Mouse (Mus musculus) spleen, postnatal 10 days (tissue): Measurements from ENCODE around the gene Mta1.

Experiments used
- DNase-seq, 2 experiments: peaks; one replicate each; pipeline ENCODE4 v3.0.0; 2021 to 2022; ENCODE audit warnings: low spot score in 2 of 2

Mta1 gene

DNA sequence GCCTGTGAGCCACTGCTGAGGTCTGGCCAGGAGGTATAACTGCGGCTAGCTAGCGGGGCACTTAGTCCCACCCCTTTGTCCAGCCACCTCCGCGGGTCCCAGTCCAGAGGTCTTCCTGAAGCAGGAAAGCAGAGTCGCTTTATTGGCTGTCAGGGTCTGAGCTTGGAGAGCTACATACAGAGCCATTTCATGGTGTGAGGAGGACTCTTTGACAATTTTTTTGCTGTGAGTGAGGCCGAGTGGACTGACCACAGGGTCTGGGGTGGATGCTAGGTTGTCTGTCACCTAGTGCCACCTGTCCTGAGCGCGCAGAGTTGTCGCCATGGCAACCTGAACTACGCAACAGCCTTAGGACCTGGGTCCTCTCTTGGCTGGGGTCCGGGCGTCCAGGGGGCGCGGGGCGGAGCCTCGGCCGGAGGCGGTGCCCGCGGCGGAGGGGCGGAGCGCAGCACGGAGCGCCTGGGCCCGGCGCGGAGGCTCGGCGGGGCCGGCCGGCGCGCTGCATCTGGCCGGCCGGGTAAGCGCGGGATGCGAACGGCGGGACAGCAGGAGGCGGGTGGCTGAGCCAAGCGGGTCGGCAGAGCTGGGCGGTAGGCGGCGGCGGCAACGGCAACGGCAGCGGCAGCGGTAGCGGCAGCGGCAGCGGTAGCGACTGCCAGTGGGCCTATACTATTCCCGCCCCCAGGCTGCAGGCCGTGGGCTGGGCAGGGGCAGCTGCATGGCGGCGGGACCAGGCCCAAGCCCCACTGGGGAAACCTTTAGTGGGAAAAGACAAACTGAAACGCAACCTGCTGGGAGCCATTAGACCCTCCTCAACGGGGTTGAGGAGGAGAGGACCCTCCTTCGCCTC, 87.6 kb downstream of the Mta1 start, which contains the start of gene Tmem121:
Tmem121 (plus strand) TSS at position 489 of the 850 bp plus-strand sequence.
- no peak for DNase-seq

DNA sequence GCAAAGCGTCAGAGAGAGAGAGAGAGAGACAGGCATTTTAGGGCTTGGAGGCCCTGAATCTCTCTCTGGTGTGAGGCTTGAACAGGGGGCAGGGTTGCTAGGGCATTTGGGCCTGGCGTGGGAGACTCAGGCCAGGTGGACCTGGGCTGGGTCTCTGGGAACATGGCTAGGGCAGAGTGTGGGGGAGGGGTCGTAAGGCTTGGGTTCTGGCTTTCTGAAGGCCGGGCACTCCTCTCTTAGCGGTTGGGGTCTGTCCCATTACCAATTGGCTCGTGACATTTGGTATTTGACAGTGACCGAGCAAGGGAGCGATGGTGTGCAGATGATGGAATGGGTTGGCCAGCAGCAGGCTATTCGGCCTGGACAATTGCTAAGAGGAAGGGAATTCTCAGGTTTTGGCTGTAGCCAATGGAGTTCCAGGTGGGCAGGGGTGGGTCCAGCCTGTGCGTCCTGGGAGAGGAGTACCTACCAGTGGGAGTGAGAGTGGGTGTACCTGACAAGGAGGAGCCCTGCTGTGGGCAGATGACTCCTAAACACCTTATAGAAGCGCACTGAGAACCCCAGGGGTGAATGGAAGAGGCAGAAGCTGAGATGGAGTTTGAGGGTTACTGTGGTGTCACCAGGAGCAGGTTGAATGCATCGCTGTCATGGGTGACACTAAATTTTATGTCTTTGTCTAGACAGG, 88.4 kb downstream of the Mta1 start:
- no peak for DNase-seq
